Mouse (Mus musculus) brain, embryonic 14.5 days (tissue): ENCODE data around the gene Cpne4.

ENCODE experiments used
- CTCF ChIP-seq: fragments of 200-500 bp; IDR thresholded peaks from 2 replicates; pipeline ENCODE4 v1.5.1; 2012; ENCODE audit warnings: inconsistent platforms, mild to moderate bottlenecking, moderate library complexity, borderline replicate concordance; ENCODE audit not compliant: insufficient read depth, insufficient read length; ENCODE audit errors: extremely low read depth
- POLR2A ChIP-seq: fragments of 200-500 bp; IDR thresholded peaks from 2 replicates; pipeline ENCODE4 v1.6.1; 2012; ENCODE audit warnings: mild to moderate bottlenecking, inconsistent platforms, borderline replicate concordance; ENCODE audit not compliant: poor library complexity, insufficient read depth, insufficient read length, severe bottlenecking; ENCODE audit errors: extremely low read depth

GRCm38 (mm10) chr9:104832934-104833539, 286.0 kb downstream of the Cpne4 start:
- TF ChIP-seq POLR2A (no peak), CTCF (no peak)
